Mouse (Mus musculus) C2C12 (cell line): ENCODE results near the gene Anks3.

Experiments
- CEBPB ChIP-seq: IDR thresholded peaks from one replicate; pipeline ENCODE4 v1.6.1; 2011; ENCODE audit warnings: low read depth, mild to moderate bottlenecking, control low read depth, moderate library complexity
- CTCF ChIP-seq: IDR thresholded peaks from one replicate; pipeline ENCODE4 v1.5.1; 2011; ENCODE audit not compliant: control insufficient read depth, insufficient read depth, insufficient read length
- MAX ChIP-seq: IDR thresholded peaks from one replicate; pipeline ENCODE4 v1.6.1; 2011; ENCODE audit warnings: mild to moderate bottlenecking, control low read depth
- MYOD1 ChIP-seq: IDR thresholded peaks from one replicate; pipeline ENCODE4 v1.6.1; 2011; ENCODE audit warnings: low read depth; ENCODE audit not compliant: control insufficient read depth, insufficient read length
- MYOG ChIP-seq: IDR thresholded peaks from one replicate; pipeline ENCODE4 v1.6.1; 2011; ENCODE audit not compliant: control insufficient read depth, insufficient read length; ENCODE audit errors: extremely low read depth
- USF1 ChIP-seq: IDR thresholded peaks from one replicate; pipeline ENCODE4 v1.6.1; 2011; ENCODE audit warnings: low read depth, mild to moderate bottlenecking, control low read depth, moderate library complexity

GRCm38 (mm10) chr16:4979755-4980380 lies 15.9 kb upstream of the Anks3 start:
- TF ChIP-seq CTCF (no peak), MAX (no peak), CEBPB (no peak), USF1 (no peak), MYOG (no peak), MYOD1 (no peak)
